Mouse (Mus musculus) kidney, adult 2 months (tissue): ENCODE measurements at regions not wholly inside any gene's neighbourhood (a gene's known extent, or its start where the extent isn't known, plus 50 kb on each side); places are given as distances from the start of the nearest gene placed in this dataset.

ENCODE experiments used
- CTCF ChIP-seq: fragments of 200-500 bp; conservative IDR thresholded peaks from 2 replicates; pipeline ENCODE4 v1.5.1; 2011; ENCODE audit warnings: low read depth, mild to moderate bottlenecking, control low read depth, low read length, moderate library complexity, mixed read lengths; ENCODE audit not compliant: insufficient read depth, insufficient read length
- POLR2A ChIP-seq: fragments of 200-500 bp; IDR thresholded peaks from one replicate; pipeline ENCODE4 v1.6.1; 2011; ENCODE audit warnings: low read depth, low read length, control low read depth

GRCm38 (mm10) chr12:117348516-117348915 lies 167.8 kb upstream of the Rapgef5 start:
- TF ChIP-seq CTCF (no peak), POLR2A (no peak)
